Mouse (Mus musculus) hindbrain, postnatal 0 days (tissue): Measurements from ENCODE around the gene Cct3. TPM values are rescaled to one million over a fixed set of nuclear protein-coding genes. Genes with fewer than 3 reads are reported as not detected.
"Not testable (repeated sequence)": the region's sequence is repeated elsewhere in the genome, so short reads cannot be mapped to it uniquely, and the experiment has no call there.

Source experiments
- ATAC-seq: fragments of 200-750 bp; cut with Nextera tagmentation; 2 replicates; pipeline ENCODE4 v1.8.0; 2017; ENCODE audit warnings: mild to moderate bottlenecking, moderate TSS enrichment, moderate library complexity
- DNase-seq: peaks from one replicate; pipeline ENCODE4 v3.0.0-alpha.2; 2015; ENCODE audit warnings: low spot score
- H3K27ac ChIP-seq: fragments of 300-500 bp; sonication (generic); 2 replicates; pipeline ENCODE4 v1.5.1; 2014; ENCODE audit warnings: mild to moderate bottlenecking
- H3K27me3 ChIP-seq: fragments of 300-500 bp; sonication (generic); 2 replicates; pipeline ENCODE4 v1.6.1; 2014; ENCODE audit warnings: low read length, mixed read lengths; ENCODE audit not compliant: insufficient read depth
- H3K36me3 ChIP-seq: fragments of 300-500 bp; sonication (generic); 2 replicates; pipeline ENCODE4 v1.6.1; 2014; ENCODE audit warnings: low read length, mixed read lengths; ENCODE audit not compliant: insufficient read depth
- H3K4me1 ChIP-seq: fragments of 300-500 bp; sonication (generic); 2 replicates; pipeline ENCODE4 v1.6.1; 2014; ENCODE audit warnings: antibody characterized with exemption, low read length, mixed read lengths; ENCODE audit not compliant: insufficient read depth
- H3K4me2 ChIP-seq: fragments of 300-500 bp; sonication (generic); 2 replicates; pipeline ENCODE4 v1.6.1; 2014; ENCODE audit warnings: low read depth, mild to moderate bottlenecking, low read length, moderate library complexity, mixed read lengths
- H3K4me3 ChIP-seq: fragments of 300-500 bp; sonication (generic); 2 replicates; pipeline ENCODE4 v1.5.1; 2014; ENCODE audit warnings: low read length
- H3K9ac ChIP-seq: fragments of 300-500 bp; sonication (generic); replicated peaks from 2 replicates; pipeline ENCODE4 v1.6.1; 2014; ENCODE audit warnings: mild to moderate bottlenecking, low read length, moderate library complexity, mixed read lengths
- H3K9me3 ChIP-seq: fragments of 300-500 bp; sonication (generic); 2 replicates; pipeline ENCODE4 v1.6.1; 2016; ENCODE audit warnings: low read length, mixed read lengths
- CTCF ChIP-seq: IDR thresholded peaks from 2 replicates; pipeline ENCODE4 v1.5.1; 2016; ENCODE audit warnings: antibody characterized with exemption, control low read depth, low read depth
- WGBS: fragments of 180-500 bp; shearing (Covaris S2); extraction: QIAGEN DNeasy Blood & Tissue Kit; methylation state at CpG from one replicate; pipeline ENCODE4 v1.1.7; 2014; 5-methylcytosine and 5-hydroxymethylcytosine counted together
- polyA plus RNA-seq: library from polyadenylated mRNA; unstranded; fragments of >200 nt; fragmentation: Nextera tagmentation; extraction: Ambion mirVana; gene quantifications from 2 replicates; pipeline ENCODE4 v1.2.1, GENCODE M21; 2015
- total RNA-seq: library from RNA; depleted of rRNA; stranded (reverse); fragments of >200 nt; gene quantifications from 2 replicates; pipeline ENCODE4 v1.2.3, GENCODE M21; 2014

Gene Cct3
- total and polyA plus RNA-seq, 2 experiments from 2014 or later, result 231 to 401 TPM

- 78% methylated on average over 7 of the region's 7 CpGs for WGBS
These were observed 40.5 kb upstream of the Cct3 start for GRCm38 (mm10) chr3:88256382-88256781.

GRCm38 (mm10) chr3:88262346-88262745 is 34.6 kb upstream of the Cct3 start:
- WGBS, result 85% methylated on average over 3 of the region's 3 CpGs
- no peak overlapping the region for H3K27ac ChIP-seq
- DNase-seq, result no peak

More at GRCm38 (mm10) chr3:88256382-88256781, 40.5 kb upstream of the Cct3 start:
- no peak for TF ChIP-seq CTCF
- no peak overlapping the region for H3K4me2 ChIP-seq
- no peak overlapping the region for H3K27ac ChIP-seq
- peaks cover 8% of the 10 kb centered on the region; the same call in 1 of the 2 replicates for H3K4me1 ChIP-seq
- no peak overlapping the region for H3K4me3 ChIP-seq
- H3K9me3 ChIP-seq, result no peaks in the 10 kb centered on the region
- no peak overlapping the region for H3K9ac ChIP-seq
- ATAC-seq, result no peak
- no peaks in the 10 kb centered on the region; the same call in 1 of the 2 replicates for H3K27me3 ChIP-seq
- no peak for DNase-seq
- no peaks in the 10 kb centered on the region for H3K36me3 ChIP-seq

GRCm38 (mm10) chr3:88268014-88268413 is 28.9 kb upstream of the Cct3 start:
- H3K4me1 ChIP-seq, H3K9me3 ChIP-seq, H3K27ac ChIP-seq, ATAC-seq, H3K9ac ChIP-seq, H3K4me3 ChIP-seq, DNase-seq, H3K4me2 ChIP-seq, H3K36me3 ChIP-seq, H3K27me3 ChIP-seq: not testable (repeated sequence)
- 90% methylated on average over 6 of the region's 6 CpGs for WGBS

More at GRCm38 (mm10) chr3:88262346-88262745, 34.6 kb upstream of the Cct3 start:
- no peak overlapping the region for H3K9ac ChIP-seq
- no peak overlapping the region for H3K4me3 ChIP-seq
- no peak for ATAC-seq
- H3K9me3 ChIP-seq, result no peaks in the 10 kb centered on the region
- H3K4me2 ChIP-seq, result no peak overlapping the region
- TF ChIP-seq CTCF, result no peak
- H3K4me1 ChIP-seq, result no peaks in the 10 kb centered on the region
- H3K36me3 ChIP-seq, result no peaks in the 10 kb centered on the region
- no peaks in the 10 kb centered on the region for H3K27me3 ChIP-seq

- H3K9me3 ChIP-seq, result no peaks in the 10 kb centered on the region
- H3K4me3 ChIP-seq, result no peak overlapping the region
- H3K4me2 ChIP-seq, result no peak overlapping the region
- no peak for TF ChIP-seq CTCF
- H3K4me1 ChIP-seq, result no peaks in the 10 kb centered on the region
- 92% methylated on average over 5 of the region's 5 CpGs for WGBS
- no peak overlapping the region for H3K9ac ChIP-seq
- DNase-seq (no peak), ATAC-seq (no peak)
- no peaks in the 10 kb centered on the region for H3K36me3 ChIP-seq
- no peaks in the 10 kb centered on the region for H3K27me3 ChIP-seq
- H3K27ac ChIP-seq, result no peak overlapping the region
These were observed 27.9 kb upstream of the Cct3 start for GRCm38 (mm10) chr3:88268991-88269390.

- not testable (repeated sequence) for H3K4me3 ChIP-seq, H3K9me3 ChIP-seq, DNase-seq, H3K36me3 ChIP-seq, H3K4me2 ChIP-seq, H3K27me3 ChIP-seq, ATAC-seq, H3K27ac ChIP-seq, H3K4me1 ChIP-seq, H3K9ac ChIP-seq
- WGBS, result 95% methylated on average over 2 of the region's 2 CpGs
These were observed 25.6 kb upstream of the Cct3 start for GRCm38 (mm10) chr3:88271298-88271697.

- no peak for DNase-seq
- no peak overlapping the region for H3K27ac ChIP-seq
- WGBS, result 90% methylated on average over 3 of the region's 3 CpGs
- H3K4me3 ChIP-seq, result no peak overlapping the region
- no peak for TF ChIP-seq CTCF
- H3K4me2 ChIP-seq, result no peak overlapping the region
- no peaks in the 10 kb centered on the region for H3K4me1 ChIP-seq
- no peaks in the 10 kb centered on the region for H3K27me3 ChIP-seq
- no peaks in the 10 kb centered on the region for H3K9me3 ChIP-seq
- H3K9ac ChIP-seq, result no peak overlapping the region
- no peaks in the 10 kb centered on the region for H3K36me3 ChIP-seq
- ATAC-seq, result no peak
These were observed 25.1 kb upstream of the Cct3 start for GRCm38 (mm10) chr3:88271859-88272258.

- Histone ChIP-seq H3K9me3 (no peaks in the 10 kb centered on the region), H3K36me3 (no peaks in the 10 kb centered on the region), H3K4me2 (no peak overlapping the region), H3K4me1 (no peaks in the 10 kb centered on the region), H3K4me3 (no peak overlapping the region), H3K9ac (no peak overlapping the region), H3K27me3 (no peaks in the 10 kb centered on the region), H3K27ac (no peak overlapping the region)
- peak; percentile 37 for TF ChIP-seq CTCF
- 97% methylated on average over 4 of the region's 4 CpGs for WGBS
- no peak for DNase-seq
- no peak for ATAC-seq
These were observed 22.9 kb upstream of the Cct3 start for GRCm38 (mm10) chr3:88274002-88274401.
